Mouse (Mus musculus) kidney, adult 2 months (tissue): ENCODE data around the gene Tnnt2.

Experiments
- CTCF ChIP-seq: fragments of 200-500 bp; conservative IDR thresholded peaks from 2 replicates; pipeline ENCODE4 v1.5.1; 2011; ENCODE audit warnings: low read depth, mild to moderate bottlenecking, control low read depth, low read length, moderate library complexity, mixed read lengths; ENCODE audit not compliant: insufficient read depth, insufficient read length
- POLR2A ChIP-seq: fragments of 200-500 bp; IDR thresholded peaks from one replicate; pipeline ENCODE4 v1.6.1; 2011; ENCODE audit warnings: low read depth, low read length, control low read depth

GRCm38 (mm10) chr1:135889461-135890185, 53.5 kb downstream of the Tnnt2 start:
- TF ChIP-seq CTCF (no peak), POLR2A (no peak)
